Comparison of ENCODE assay signal across 8 mouse cellular contexts in the genomic region with DNA sequence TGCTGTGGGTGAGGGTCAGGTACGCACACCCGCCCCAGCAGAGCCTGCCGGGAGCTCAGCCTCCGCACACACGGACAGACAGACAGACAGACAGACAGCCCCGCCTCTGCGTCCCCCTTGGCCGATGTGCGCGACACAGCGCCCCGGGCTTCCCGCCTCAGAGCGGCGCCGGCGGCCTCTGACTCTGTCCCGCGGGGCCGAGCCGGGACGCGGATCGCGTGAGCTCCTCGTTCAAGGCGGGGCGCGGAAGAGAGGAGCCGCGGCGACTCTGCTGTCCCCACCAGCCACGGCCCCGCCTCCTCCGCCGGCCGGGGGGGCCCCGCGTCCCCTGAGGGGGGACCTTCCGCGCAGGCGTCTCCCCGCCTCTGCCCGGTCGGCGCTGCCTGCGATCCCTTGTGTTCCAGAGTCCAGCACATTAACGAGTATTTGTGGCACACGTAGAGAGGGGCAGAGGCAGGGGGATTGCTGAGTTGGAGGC. TPM values are rescaled to one million over a fixed set of nuclear protein-coding genes. Genes with fewer than 3 reads are reported as not detected.
DNase-seq lines count a peak whose midpoint lies in the region; ATAC-seq lines count a peak whose summit lies in the region.

No protein-coding gene starts in this region.

- no peaks in the 10 kb centered on the region for H3K9me3 ChIP-seq in hindbrain, embryonic 13.5 days

- H3K9ac ChIP-seq in hindbrain, embryonic 13.5 days, result peak overlapping the region; percentile 84

- H3K27me3 ChIP-seq in hindbrain, embryonic 13.5 days, result no peaks in the 10 kb centered on the region

- peaks cover 10% of the 10 kb centered on the region for H3K4me1 ChIP-seq in hindbrain, embryonic 13.5 days (replicated peaks)

- peak; percentile 85 for ATAC-seq in hindbrain, embryonic 13.5 days (ENCODE audit: low FRiP score)

- under 1% methylated on average over 40 of the region's 49 CpGs for WGBS in hindbrain, embryonic 13.5 days

- DNase-seq in NIH3T3 (ENCODE audit: low read depth), result peak; percentile 84
- peak; percentile 85 to 86 for DNase-seq in cerebellum, postnatal 14 days
- peak; percentile 88 to 90 for DNase-seq in frontal cortex, postnatal 14 days (ENCODE audit: low spot score in 2 of 2)
- peak; percentile 88 to 93 for DNase-seq in left cerebral cortex, adult 18-20 months (ENCODE audit: low spot score in 2 of 2)
- DNase-seq in lung, postnatal 4 days, result peak; percentile 96 to 98
- DNase-seq in retina, postnatal 1 day, result peak; percentile 95
- DNase-seq in thymus, postnatal 4 days, result peak; percentile 90

- H3K4me3 ChIP-seq in hindbrain, embryonic 13.5 days, result peak overlapping the region; percentile 58

- H3K27ac ChIP-seq in hindbrain, embryonic 13.5 days, result peak overlapping the region; percentile 98

- no peaks in the 10 kb centered on the region for H3K36me3 ChIP-seq in hindbrain, embryonic 13.5 days

- H3K4me2 ChIP-seq in hindbrain, embryonic 13.5 days, result peak overlapping the region; percentile 69

RNA-seq across cellular contexts. Expression of gene Ccr1, which starts 43.9 kb away (rescaled TPM):
- 1.2 TPM in 2 replicates for polyA plus RNA-seq in hindbrain, embryonic 13.5 days (2015; fragmentation: Nextera tagmentation; extraction: Ambion mirVana)
- not detected for total RNA-seq in left cerebral cortex, adult 18-20 months (2021)

RNA-seq across cellular contexts. Expression of gene Ccr1l1, which starts 53.6 kb away (rescaled TPM):
- polyA plus RNA-seq in hindbrain, embryonic 13.5 days (2015; fragmentation: Nextera tagmentation; extraction: Ambion mirVana), result not detected in 2 replicates
- total RNA-seq in left cerebral cortex, adult 18-20 months (2021), result not detected

Comparison
In these comparisons a context has a peak if more than half of its experiments do, and no peak if none do; other contexts are left out.
1. Peak in every context shown above with its lines: DNase-seq, ATAC-seq, H3K4me3 ChIP-seq and H3K27ac ChIP-seq.